Mouse (Mus musculus) kidney, adult 18-20 months (tissue): ENCODE data around the gene Wfikkn2.
A peak's percentile ranks its signal among the peaks of the same experiment; 100 is the strongest.

Experiments used
- DNase-seq: peaks from one replicate; pipeline ENCODE4 v3.0.0; 2021

Wfikkn2 gene

DNA sequence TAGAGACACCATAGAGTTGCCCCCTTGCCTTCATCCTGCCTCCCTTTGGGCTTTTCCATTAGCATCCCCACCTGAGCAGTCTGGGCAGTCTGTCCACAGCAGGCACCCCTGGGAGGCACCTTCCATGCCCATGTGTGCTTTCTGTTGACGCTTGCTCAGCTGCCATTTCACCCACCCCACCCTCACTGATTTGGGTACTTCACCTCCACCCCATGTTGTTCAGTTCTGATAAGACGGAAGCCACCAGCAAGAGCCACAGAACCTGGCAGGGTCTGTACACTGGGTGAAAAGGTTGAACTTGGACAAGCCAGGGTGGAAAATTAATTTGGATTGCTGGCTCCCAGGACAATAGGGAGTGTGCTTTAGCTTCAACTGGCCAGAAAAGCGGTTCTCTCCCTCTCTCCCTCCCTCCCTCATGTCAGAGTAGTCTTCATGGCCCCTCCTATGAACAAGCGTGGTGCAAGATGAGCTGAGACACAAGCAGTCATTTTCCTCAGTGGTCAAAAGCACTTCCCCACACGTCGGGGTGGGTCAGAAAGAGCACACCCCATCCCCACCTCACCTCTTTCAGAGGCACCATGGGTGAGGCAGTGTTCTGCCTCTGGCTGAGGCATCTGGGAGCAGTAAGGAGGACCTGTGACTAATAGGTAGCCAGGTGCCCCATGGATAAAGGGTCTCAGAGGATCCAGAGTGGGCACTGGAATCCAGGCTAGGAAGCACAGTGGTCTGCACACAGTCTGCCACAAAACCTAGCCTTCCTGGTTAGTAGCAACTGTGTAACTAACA is 16.0 kb upstream of the Wfikkn2 start:
- DNase-seq, result no peak

DNA sequence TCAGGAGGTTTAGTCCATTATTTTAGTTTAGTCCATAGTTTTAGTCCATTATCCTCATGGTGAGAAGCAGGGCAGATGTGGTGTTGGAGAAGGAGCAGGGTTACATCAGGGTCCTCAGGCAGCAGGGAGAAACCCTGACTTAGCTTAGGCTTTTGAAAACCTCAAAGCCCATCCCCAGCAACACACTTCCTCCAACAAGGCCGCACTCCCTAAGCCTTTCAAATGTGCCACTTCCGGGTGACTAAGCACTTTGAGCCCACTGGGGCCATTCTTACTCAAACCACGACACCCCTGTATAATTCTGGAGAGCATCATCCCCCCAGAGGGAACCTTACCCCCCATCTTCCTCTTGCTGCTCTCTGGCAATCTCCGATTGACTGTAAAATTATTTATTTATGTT is 14.0 kb upstream of the Wfikkn2 start:
- DNase-seq, result no peak

DNA sequence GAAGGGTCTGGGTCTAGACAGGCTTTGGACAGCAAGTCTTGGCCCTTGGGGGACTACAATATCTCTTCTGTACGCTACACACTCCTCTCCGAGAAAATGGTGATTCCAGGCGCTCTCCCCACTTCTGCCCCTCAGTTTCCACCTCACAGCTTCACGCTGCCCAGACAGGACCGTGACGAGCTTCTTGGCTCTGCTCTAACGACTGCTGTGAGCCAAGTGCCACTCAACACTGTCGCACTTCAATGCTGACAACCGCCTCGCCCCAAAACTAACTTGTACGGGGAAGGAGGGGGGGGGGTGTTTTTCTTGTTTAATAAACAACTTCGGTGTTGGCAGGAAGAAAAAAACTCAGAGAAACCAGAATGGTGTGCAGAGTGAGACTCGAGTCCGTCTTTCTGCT is 12.2 kb upstream of the Wfikkn2 start:
- DNase-seq, result peak; percentile 14

DNA sequence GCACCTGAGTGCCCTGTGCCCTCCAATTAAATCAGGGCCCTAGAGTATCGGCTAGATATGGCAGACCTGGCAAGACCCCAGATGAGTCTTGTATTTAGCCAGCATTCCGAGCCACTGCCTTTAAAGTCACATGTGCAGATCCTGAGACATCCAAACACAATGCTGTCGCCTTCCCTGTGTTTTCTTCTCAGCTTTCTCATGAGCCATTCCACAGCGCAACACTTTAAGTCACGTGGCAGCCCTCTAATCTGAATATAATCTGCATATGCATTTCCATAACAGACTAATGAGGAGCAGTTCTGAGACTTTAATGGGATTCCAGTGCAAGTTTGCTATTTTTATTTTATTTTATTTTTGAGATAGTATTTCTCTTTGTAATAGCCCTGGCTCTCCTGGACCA is 9.9 kb upstream of the Wfikkn2 start:
- DNase-seq, result no peak

DNA sequence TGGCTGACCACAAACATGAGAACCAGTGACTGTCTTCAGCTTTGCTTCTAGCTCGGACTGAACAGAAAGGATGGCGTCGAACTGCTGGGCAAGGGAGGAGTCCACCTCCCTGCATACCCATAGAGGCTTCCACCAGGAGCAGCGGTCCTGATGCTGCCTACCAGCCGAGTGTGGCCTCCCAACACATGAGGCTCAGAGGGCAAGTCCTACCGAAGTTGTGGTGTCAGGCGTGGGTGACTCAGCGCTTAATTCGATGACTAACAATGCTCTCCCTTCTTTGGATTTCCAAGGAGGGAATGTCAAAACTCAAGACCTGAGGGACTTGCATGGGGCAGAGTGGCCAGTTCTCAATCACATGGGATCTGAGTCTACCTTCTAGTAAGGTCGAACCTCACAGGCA is 7.9 kb upstream of the Wfikkn2 start:
- DNase-seq, result no peak

DNA sequence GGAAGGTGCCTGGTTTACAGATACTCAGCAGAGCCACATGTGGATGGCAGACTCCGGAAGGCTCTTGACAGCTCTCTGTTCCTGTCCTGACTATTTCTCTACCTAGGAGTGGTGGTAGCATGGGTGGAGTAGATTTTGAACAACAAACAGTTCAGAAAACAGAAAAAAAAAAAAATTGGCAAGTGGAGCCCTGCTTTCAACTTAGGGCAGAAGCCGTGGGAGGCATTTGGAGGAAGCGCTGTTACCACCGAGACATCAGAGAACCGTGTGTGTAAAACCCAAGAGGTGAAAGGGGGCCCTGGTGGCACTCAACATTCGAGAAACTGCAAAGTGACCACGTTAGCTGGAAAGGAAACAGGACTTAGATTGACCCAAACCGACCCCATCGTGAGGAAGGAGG is 7.4 kb upstream of the Wfikkn2 start:
- DNase-seq, result no peak

DNA sequence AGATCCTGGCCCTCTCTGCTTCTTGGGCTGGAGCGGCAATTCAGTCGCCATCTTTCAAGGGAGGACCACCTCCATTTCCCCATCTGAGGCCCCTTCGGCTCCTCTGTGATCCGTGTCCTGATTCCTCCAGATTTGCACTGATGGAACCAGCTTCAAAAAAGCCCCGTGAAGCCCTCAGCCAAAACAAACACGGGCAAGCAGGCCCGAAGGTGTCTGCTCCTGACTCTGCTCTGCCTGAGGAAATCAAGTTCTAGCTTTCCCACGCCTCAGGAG is 920 bp upstream of the Wfikkn2 start:
- no peak for DNase-seq

DNA sequence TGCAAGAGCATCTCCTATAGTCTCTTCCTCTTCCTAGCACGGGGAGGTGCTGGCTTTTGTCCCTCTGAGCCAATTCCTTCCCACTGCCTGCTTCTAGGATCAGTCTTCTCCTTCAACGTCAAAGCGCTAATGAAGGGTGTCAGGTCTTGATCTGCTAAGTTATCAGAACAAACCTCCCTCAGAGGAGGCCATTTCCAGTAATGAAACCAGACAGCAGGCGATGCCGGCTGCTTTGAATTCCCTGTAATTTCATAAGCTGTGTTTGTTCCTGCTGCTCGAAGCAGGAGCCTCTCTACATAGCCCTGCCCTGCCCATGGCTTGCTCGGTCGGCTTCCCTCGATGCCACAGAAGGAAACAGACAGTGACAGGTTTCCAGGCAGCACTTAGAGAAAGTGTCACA is 1.4 kb downstream of the Wfikkn2 start:
- no peak for DNase-seq

DNA sequence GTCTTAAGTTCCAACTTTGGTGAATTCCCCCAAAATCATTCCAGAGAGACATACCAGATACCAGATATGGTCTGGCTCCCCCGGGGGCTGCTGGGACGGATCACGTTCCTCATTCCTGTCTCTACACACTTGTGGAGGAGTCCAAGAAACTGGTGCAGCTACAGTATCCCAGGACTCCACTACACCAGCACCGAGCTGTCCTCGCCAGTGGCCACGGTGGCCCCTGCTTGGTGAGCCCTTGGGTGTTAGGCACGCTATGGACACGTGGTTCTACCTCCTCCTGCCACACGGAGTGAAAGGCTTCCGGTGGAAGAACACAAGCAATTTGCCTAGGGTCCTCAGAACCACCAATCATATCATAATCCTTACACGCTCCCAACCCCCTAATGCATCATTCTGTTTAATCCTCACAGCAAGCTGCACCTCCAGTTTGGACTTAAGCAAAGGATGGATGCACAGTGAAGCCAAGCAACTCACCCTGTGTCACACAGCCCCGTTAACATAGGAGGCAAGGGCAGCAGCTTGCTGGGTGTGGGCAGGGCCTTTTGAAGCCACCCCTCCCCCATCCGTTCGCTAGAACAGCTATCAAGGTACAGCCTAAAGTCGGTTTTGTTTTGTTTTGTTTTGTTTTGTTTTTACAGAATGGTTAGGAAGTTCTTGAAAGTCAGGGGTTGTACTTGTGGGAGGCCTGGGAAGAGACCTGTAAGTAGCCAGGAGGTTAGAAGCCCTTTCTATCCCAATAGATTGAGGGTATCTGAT is 2.2 kb downstream of the Wfikkn2 start:
- no peak for DNase-seq

DNA sequence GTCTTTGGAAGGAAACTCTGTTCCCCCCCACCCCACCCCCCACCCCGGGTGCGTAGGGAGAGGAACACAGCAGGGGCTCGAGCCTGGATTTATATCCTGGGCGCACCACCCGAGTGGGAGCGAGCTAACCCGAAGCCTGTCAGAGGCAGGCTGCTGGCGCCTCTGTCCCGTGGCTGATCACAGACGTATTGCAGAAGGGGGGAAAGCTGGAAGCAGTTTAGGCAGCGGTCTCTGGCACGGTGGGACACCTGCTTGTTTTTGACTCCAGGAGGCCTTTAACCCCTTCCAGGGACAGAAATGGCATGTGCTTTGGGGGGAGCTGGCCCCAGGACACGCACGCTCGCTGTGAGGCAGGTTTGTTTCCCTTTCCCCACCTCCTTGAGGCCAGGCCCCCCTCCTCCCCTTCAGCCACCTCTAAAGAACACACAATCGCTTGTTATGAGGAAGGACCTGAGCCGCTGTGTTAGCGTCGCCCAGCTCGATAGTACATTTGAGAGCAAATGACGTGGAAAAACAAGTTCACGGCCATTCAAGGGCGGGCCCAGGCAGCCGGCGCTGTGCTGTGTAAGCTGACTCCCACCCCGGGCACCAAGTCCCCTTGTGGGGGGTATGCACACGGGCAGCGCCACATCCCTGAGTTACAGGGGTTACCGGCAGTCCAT is 2.9 kb downstream of the Wfikkn2 start:
- peak; percentile 25 for DNase-seq

DNA sequence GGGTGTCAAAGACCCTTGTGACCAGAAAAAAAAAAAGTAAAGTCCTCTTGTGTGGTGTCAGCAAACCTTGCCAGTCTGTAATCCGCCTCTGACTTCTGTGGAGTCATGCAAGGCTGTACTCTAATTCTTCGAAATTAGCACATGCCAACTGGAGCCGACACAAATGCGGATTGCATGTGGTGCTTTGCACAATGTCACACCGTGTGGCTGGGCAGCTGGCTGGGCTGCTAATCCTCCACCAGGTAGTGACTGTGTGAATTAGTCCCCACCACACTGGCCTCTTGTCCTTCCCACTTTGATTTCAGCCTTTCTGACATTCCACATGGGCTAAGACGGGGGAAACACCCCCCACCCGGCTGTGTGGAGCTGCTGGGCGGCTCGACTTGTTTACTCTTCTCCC is 6.1 kb downstream of the Wfikkn2 start:
- no peak for DNase-seq

DNA sequence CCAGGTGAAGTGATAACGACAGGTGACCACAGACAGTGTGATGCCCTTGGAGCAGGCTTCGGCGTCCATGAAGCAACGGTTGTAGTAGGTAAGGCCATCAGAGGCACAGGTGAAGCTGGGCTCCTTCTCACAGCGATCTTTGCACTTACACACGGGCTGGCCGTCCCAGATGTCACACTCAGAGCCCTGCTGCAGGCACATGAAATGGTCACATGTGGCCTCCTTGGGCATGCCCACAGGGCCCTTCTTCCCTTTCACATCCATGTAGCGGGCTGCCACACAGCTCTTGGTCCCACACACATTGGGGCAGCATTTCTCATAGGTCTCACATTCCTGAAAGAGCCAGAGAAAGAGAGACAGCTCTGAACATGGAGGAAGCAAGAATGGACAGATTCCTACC is 7.0 kb downstream of the Wfikkn2 start:
- no peak for DNase-seq

DNA sequence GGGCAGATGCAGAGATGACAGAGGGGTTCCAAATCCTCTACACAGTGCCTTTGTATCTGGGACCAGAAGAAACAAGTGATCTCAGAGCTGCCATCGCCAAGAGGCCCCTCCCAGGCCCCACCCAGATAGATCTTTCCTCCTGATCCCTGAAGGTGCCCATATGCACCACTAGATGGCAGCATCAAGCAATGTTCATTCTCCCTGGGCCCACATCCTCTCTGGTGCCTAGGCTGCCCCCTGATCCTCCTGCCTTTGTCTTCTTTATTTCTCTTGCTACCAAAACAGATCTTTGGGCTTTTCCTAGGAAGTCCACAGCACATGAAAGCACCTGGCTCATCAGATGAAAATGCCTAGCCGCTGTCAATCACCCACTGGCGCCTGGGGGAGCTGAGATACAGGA is 9.7 kb downstream of the Wfikkn2 start:
- peak; percentile 61 for DNase-seq

DNA sequence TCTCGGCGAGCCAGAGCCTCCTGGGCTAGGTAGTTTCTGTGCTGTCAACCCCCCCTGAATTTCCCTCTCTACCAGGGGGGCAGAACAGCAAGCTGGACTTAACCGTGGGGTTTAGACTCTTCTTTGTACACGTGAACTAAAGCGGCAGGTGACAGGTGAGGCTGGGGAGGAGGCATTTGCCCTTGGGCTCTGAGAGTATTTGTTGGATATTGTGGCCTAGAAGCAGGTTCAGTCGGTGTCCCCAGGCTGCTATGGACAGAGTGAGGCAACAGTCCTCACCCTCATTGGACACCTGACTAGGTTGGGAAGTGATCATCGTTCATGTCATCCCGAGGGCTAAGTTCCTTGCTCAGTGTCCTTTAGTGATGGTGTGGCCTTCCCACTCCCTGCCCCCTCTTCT is 10.9 kb downstream of the Wfikkn2 start:
- DNase-seq, result no peak

DNA sequence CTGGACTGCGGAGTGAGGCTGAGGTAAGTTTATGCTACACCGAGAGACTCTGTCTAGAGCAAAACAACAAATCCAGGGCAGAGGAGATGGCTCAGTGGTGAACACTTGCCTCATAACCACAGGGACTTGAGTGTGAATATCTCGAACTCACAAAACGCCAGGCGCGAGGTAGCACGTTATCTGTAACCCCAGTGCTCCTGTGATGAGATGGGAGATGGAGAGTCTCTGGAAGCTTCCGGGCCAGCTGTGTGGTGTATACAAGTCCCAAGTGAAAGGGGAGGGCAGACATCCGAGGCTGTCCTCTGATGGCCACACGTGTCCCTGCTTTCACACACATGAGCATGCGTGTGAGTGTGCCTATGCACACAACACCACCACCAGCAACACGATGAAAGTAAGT is 11.4 kb downstream of the Wfikkn2 start:
- no peak for DNase-seq

DNA sequence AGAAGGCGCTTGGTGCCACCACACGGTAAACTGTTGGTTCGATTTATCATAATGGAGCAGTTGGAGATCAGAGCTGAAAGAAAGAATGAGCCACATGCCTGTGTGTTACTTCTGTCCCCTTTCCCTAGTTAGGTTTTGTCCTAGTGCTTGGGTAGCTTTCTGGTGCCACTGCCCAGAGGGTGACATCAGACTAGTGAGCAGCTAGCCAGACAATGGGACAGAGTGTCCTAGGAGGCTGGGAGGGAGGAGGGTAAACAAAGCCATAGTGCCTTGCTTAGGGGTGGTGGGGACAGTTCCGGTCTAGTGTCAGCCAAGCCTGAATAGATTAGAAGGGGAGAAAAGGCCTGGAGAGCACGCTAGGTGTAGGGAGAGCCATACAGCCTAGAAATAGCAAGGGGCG is 12.4 kb downstream of the Wfikkn2 start:
- DNase-seq, result no peak

DNA sequence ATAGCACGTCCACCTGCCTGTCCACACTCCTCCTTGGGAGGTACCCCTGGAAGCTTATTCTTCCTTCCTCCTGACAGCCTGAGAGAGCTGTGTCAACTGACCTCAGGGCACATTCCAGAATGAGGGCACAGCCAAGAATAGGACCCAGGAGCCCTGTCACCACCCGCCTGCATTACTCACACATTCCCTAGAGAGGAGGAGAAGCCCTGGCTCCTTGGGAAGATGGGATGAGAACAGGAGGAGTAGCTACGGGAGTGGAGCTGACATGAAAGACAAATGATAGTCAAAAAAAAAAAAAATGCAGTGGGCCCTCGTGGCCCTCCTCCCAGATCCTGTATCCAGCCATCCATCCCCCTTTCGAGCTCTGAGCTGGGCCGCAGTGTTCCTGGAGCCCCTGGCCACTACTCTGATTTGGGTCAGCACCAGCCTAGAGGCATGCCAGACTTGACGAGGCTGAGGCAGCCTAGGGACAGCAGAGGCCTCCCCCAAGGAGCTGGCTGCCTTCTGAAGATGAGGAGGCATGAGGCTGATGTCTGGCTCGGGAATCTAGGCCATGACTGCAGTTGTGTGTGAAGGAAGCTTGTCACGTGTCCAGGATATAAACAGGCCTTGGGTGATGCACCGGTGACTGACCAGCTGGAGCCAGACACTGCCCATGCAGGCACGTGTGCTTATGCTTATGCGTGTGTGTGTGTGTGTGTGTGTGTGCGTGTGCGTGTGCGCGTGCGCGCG is 13.8 kb downstream of the Wfikkn2 start:
- no peak for DNase-seq

DNA sequence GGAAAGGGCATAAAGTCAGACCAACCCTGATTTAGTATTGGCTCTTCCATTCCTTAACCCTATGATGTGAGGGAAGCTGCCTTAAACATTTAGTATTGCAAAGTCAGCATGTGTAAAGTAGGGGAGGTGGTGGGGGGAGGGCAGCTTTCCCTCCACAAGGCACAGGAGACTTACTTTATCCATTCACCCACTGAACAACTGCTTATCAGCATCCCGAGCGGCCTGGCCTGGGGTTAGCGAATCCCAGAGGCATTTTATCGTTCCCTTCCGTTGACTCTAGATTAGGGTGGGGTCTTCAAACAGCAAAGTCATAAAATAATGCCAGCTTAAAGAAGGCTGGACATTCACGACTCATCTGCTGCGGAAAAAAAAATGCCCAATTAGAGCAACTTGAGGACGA is 15.6 kb downstream of the Wfikkn2 start:
- no peak for DNase-seq

DNA sequence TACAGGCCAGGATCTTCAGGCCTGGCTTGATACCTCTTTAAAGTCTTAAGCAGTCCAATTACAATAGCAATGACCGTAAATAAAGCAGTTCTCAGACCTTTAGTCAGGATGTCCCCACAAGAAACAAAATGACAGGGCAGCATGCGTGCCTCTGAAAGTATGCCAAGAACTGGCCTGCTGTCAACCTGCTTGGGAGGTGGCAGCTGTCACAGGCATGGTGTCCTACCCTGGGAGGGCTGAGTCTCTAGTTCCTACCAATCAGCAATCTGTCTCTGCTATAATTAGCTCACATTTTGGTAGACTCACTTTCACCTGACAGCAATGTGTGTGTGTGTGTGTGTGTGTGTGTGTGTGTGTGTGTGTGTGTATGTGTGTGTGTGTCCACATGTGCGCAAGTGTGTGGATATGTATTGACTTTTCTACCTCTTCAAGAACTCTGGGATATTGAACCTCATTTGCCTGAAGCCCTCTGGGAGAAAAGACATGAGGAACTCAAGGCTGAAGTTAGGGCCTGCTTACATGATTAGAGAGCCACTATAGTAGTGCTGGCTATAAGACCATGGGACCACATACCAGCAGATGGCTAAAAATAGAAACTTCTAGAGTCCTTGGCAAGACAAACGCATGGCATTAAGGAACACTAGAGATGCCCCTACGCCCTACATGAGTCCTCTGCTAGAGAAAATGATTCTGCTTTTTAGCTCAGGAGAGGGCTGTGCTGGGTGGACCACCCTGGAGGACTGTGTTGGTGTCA is 16.4 kb downstream of the Wfikkn2 start:
- DNase-seq, result no peak

DNA sequence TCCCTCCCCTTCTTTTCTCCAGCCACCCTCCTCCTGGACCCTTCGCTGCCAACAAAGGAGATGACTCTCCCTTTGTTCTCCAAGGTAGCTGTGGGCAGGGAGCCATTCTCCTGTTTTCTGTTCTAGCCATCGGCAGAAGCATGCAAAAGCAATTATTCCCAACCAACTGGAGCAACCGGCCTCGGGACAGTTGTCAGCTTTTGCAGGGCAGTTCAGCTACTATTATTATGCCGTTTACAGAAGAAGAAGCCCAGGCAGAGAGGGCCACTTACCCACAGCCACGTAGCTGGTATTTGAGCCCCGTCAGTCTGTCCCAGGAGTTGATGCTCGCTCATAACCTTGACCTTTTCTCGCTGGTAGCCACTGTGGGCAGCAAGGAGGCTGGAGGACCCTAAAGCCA is 17.4 kb downstream of the Wfikkn2 start:
- DNase-seq, result no peak

DNA sequence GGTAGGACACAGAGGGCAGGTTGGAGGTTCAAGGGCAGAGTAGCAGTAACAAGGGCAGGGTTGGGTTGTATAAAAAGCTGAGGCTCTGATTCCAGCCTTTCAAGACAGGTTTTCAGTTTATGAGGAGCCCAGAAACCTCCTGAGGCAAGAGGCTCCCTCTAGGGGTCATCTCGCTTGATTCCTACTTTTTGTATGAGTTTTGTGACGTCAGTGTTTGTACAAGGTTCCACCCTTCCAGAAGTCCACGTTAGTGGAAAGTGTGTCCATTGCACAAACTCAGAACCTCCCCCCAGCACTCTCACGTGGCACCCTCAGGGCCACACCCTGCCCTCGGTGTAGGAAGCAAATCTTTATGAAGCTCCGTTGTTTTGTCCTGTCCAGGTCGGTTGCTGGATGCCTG is 19.8 kb downstream of the Wfikkn2 start:
- DNase-seq, result peak; percentile 64

DNA sequence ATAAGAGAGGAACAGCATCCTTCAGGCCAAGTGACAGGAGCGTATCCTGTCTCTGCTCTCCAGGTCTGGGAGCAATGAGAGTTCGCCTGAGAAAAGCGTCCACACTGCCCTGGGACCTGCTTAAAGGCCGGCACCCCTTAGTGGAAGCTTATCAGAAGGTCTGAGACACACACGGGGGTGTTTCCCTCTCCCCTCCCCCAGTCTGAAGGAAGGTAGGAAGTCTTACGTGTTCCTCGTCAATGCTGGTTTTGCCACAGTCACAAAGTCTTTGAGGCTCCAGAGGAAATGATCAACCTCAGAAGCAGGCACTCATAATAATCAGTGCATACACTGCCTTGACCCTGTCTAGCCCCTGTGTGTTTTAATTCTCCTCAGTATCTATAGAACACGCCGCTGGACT is 22.3 kb downstream of the Wfikkn2 start:
- no peak for DNase-seq

DNA sequence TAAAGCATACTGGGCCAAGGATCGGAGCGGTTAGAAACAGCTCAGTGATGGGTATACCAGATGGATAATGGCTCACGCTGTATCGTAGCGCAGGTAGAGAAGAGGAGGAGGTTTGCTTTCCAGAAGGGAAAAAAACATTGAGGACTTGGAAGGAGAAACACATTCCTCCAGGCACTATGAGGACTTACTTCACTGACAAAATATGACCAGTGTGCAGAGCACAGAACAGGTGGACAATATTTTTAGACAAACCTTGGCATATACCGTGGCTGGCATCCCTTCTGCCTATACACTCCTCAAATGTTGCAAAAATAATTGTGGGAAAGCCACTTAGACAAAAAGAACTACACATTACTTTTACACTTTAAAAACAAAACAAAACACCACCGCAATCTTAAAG is 24.5 kb downstream of the Wfikkn2 start:
- no peak for DNase-seq
